Mouse (Mus musculus) heart, adult 2 months (tissue): ENCODE measurements around the gene 4930415O20Rik.

Experiments
- EP300 ChIP-seq: fragments of 200-500 bp; IDR thresholded peaks from 2 replicates; pipeline ENCODE4 v1.6.1; 2011; ENCODE audit warnings: low read depth, low read length, control low read depth; ENCODE audit not compliant: insufficient read depth
- POLR2A ChIP-seq: fragments of 200-500 bp; IDR thresholded peaks from 2 replicates; pipeline ENCODE4 v1.6.1; 2011; ENCODE audit warnings: mild to moderate bottlenecking, low read depth, low read length, control low read depth; ENCODE audit not compliant: insufficient read depth

- TF ChIP-seq POLR2A = no peak
- TF ChIP-seq EP300 = no peak
These were observed 31.0 kb downstream of the 4930415O20Rik start for GRCm38 (mm10) chr15:98601832-98602190.
